ENCODE assay signal across 8 mouse cellular contexts in genomic region chr5:111207924-111208659, GRCm38 (mm10).
DNase-seq lines count a peak whose midpoint lies in the region; ATAC-seq lines count a peak whose summit lies in the region.

No protein-coding gene starts in this region.

- no peak overlapping the region for H3K4me2 ChIP-seq in embryonic facial prominence, embryonic 11.5 days (ENCODE audit: low read depth, low read length)
- H3K4me2 ChIP-seq in limb, embryonic 11.5 days (ENCODE audit: low read depth, severe bottlenecking) = no peak overlapping the region
- H3K4me2 ChIP-seq in midbrain, embryonic 16.5 days (ENCODE audit: low read length) = peak overlapping the region; percentile 8; the same call in 1 of the 2 replicates

- no peak overlapping the region for H3K27ac ChIP-seq in embryonic facial prominence, embryonic 11.5 days (replicated peaks; ENCODE audit: low read depth, low read length)
- H3K27ac ChIP-seq in limb, embryonic 11.5 days (replicated peaks; ENCODE audit: low read depth, low read length) = no peak overlapping the region
- no peak overlapping the region for H3K27ac ChIP-seq in midbrain, embryonic 16.5 days (ENCODE audit: low read length)

- peak; percentile 36 to 42 for DNase-seq in cerebellum, adult 18-20 months
- DNase-seq in cerebellum, adult 9-10 months = no peak
- DNase-seq in CD4-positive helper T cell, adult 2 months (ENCODE audit: low read depth, low spot score) = peak; percentile 29
- peak; percentile 73 for DNase-seq in embryonic facial prominence, embryonic 11.5 days (ENCODE audit: low spot score)
- peak; percentile 39 to 47 for DNase-seq in heart, postnatal 36 days
- DNase-seq in limb, embryonic 11.5 days (ENCODE audit: low spot score) = peak; percentile 56
- no peak for DNase-seq in frontal cortex, postnatal 25 days (ENCODE audit: low spot score in 2 of 2)

- H3K9me3 ChIP-seq in embryonic facial prominence, embryonic 11.5 days (replicated peaks; ENCODE audit: control insufficient read depth, low read length) = no peaks in the 10 kb centered on the region
- no peaks in the 10 kb centered on the region for H3K9me3 ChIP-seq in limb, embryonic 11.5 days (ENCODE audit: control insufficient read depth, low read length)
- no peaks in the 10 kb centered on the region for H3K9me3 ChIP-seq in midbrain, embryonic 16.5 days (replicated peaks; ENCODE audit: control insufficient read depth, low read length, poor library complexity, severe bottlenecking)

- H3K4me1 ChIP-seq in embryonic facial prominence, embryonic 11.5 days (ENCODE audit: control insufficient read depth, insufficient read depth, low read length) = no peaks in the 10 kb centered on the region
- peaks cover 15% of the 10 kb centered on the region for H3K4me1 ChIP-seq in limb, embryonic 11.5 days (ENCODE audit: control insufficient read depth, insufficient read depth, low read length)
- peaks cover 34% of the 10 kb centered on the region for H3K4me1 ChIP-seq in midbrain, embryonic 16.5 days (ENCODE audit: control insufficient read depth, insufficient read depth, low read length)

- 47% methylated on average over 8 of the region's 8 CpGs for WGBS in embryonic facial prominence, embryonic 11.5 days
- 51% methylated on average over 8 of the region's 8 CpGs for WGBS in limb, embryonic 11.5 days
- WGBS in midbrain, embryonic 16.5 days = 37% methylated on average over 8 of the region's 8 CpGs

- no peak overlapping the region for H3K9ac ChIP-seq in embryonic facial prominence, embryonic 11.5 days (replicated peaks; ENCODE audit: low read length)
- no peak overlapping the region for H3K9ac ChIP-seq in limb, embryonic 11.5 days (ENCODE audit: low read length)
- H3K9ac ChIP-seq in midbrain, embryonic 16.5 days (ENCODE audit: low read depth, low read length) = 0 out of 2 replicates have a peak overlapping the region, but pooled peaks have one; percentile 10

- H3K36me3 ChIP-seq in embryonic facial prominence, embryonic 11.5 days (replicated peaks; ENCODE audit: control insufficient read depth, insufficient read depth, low read depth, low read length) = no peaks in the 10 kb centered on the region
- no peaks in the 10 kb centered on the region for H3K36me3 ChIP-seq in limb, embryonic 11.5 days (ENCODE audit: control insufficient read depth, insufficient read depth, low read length)
- H3K36me3 ChIP-seq in midbrain, embryonic 16.5 days (ENCODE audit: control insufficient read depth, insufficient read depth, low read length) = no peaks in the 10 kb centered on the region

- no peaks in the 10 kb centered on the region for H3K27me3 ChIP-seq in embryonic facial prominence, embryonic 11.5 days (ENCODE audit: control insufficient read depth, insufficient read depth, low read length)
- H3K27me3 ChIP-seq in limb, embryonic 11.5 days (ENCODE audit: control insufficient read depth, insufficient read depth, low read length) = no peaks in the 10 kb centered on the region
- no peaks in the 10 kb centered on the region for H3K27me3 ChIP-seq in midbrain, embryonic 16.5 days (ENCODE audit: control insufficient read depth, insufficient read depth, low read depth, low read length)

- no peak overlapping the region for H3K4me3 ChIP-seq in embryonic facial prominence, embryonic 11.5 days (ENCODE audit: low read depth, low read length)
- H3K4me3 ChIP-seq in limb, embryonic 11.5 days (ENCODE audit: low read depth, low read length) = no peak overlapping the region
- no peak overlapping the region for H3K4me3 ChIP-seq in midbrain, embryonic 16.5 days (ENCODE audit: low read depth, low read length)

- intact Hi-C loops in heart, postnatal 36 days (cut with DNase I) = loop anchor here (1.0 to 5.0 kb wide), 4 partner anchors 49 to 371 kb away; partner anchors contain the start of genes Chek2 and Hscb

- ATAC-seq in embryonic facial prominence, embryonic 11.5 days (replicated peaks; ENCODE audit: insufficient number of reproducible peaks, low FRiP score, low TSS enrichment, low read depth) = no peak
- ATAC-seq in limb, embryonic 11.5 days (ENCODE audit: insufficient number of reproducible peaks, low FRiP score, low TSS enrichment, low read depth) = no peak
- ATAC-seq in midbrain, embryonic 16.5 days = peak; percentile 44; the same call in 1 of the 2 replicates

Comparison
In these comparisons a context has a peak if more than half of its experiments do, and no peak if none do; other contexts are left out.
1. DNase-seq: peak in cerebellum, adult 18-20 months (2 of 2), CD4-positive helper T cell, adult 2 months (single experiment), embryonic facial prominence, embryonic 11.5 days (single experiment), heart, postnatal 36 days (2 of 2) and limb, embryonic 11.5 days (single experiment); none in cerebellum, adult 9-10 months (single experiment) and frontal cortex, postnatal 25 days (0 of 2).